Mouse (Mus musculus) cerebellum, adult (tissue): ENCODE data around the gene Tiam2.

Experiments used
- ATAC-seq: cut with Nextera tagmentation; 2 replicates; pipeline ENCODE4 v1.9.2; 2017; ENCODE audit warnings: mild to moderate bottlenecking, moderate library complexity, mixed read lengths; ENCODE audit not compliant: insufficient number of reproducible peaks, low FRiP score, low TSS enrichment

The Tiam2 gene

GRCm38 (mm10) chr17:3490216-3490895, 164.0 kb downstream of the Tiam2 start:
- no peak for ATAC-seq

GRCm38 (mm10) chr17:3491065-3491464, 164.7 kb downstream of the Tiam2 start:
- no peak for ATAC-seq

DNA sequence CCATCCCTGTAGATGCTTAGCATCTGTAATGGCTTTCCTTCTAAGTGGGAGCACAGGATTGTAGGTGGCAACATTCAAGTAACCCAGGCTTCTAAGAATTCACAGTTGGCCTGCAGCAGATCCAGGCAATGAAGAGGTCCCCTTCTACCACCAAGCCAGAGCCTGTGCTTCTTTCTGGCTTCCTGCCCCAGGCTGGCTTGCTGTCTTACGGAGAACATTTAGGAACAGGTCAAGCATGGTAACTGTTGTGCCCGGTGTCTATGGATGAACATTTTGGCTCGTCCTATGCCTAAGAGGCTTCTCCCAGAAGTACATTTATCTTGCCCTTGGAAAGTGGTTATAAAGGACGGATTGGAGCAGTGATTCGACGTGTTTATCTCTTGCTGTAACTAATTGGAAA, 165.3 kb downstream of the Tiam2 start:
- no peak for ATAC-seq

GRCm38 (mm10) chr17:3495576-3495975, 169.2 kb downstream of the Tiam2 start:
- no peak for ATAC-seq

GRCm38 (mm10) chr17:3496080-3496479, 169.7 kb downstream of the Tiam2 start:
- ATAC-seq: no peak

- no peak for ATAC-seq
Measured at GRCm38 (mm10) chr17:3498086-3498485, 171.7 kb downstream of the Tiam2 start.

DNA sequence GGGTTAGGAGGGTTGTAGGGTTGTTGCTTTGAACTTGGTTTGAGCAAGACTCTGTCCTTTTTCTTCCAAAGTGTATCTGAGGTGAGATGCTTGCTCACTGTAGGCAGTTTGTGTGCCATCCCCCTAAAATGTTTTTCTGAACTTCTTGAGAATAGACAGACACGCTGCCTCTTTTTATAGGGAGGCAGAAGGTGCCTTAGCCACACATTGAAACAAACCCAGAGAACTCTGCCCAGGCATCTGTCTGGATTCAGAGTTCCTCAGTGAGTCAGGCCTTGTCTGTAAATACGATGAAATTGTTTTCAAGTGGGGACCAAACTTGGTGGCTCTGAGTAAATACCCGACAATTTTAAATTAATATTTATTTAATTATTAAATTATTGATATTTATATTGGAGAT, 172.2 kb downstream of the Tiam2 start:
- ATAC-seq: no peak

GRCm38 (mm10) chr17:3499468-3499867, 173.1 kb downstream of the Tiam2 start:
- ATAC-seq: no peak

DNA sequence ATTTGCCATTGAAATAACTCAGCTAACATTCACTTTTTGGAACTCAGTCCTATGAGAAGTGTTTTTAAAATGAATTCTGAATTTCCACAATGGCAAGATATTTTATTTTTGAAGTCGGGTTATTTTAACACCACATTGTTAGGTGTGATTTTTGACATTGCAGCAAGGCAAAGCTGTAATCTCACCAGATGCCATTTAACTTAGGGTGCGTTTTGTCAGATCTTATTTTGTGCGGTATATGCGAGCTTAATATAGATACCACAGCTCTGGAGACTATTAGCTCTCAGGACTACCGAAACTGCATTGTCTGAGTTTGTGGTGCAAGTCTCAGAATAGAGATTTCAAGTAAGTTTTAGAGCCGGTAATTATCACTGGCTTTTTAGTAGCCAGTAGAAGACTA, 173.7 kb downstream of the Tiam2 start:
- no peak for ATAC-seq

DNA sequence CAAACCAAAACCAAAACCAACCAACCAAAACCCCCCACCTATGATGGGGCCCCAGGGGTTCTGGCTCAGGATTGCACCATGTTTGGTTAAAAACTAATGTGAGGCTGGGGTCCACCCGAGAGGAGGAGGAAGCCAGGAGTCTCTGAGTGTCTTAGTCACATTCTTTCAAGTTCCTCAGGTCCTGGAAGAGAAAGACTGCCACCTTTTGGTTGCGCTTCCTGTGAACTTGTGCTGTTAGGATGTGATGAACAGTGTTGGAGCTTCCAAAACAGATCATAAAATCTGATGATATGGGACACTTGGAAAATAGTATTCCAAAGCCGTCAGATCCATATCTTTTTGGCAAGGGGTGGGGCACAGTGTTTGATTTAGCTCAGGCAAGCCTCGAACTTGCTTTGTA, 174.6 kb downstream of the Tiam2 start:
- ATAC-seq: no peak

- no peak for ATAC-seq
Measured at GRCm38 (mm10) chr17:3505711-3506110, 179.3 kb downstream of the Tiam2 start.

- no peak for ATAC-seq
Measured at GRCm38 (mm10) chr17:3506508-3506907, 180.1 kb downstream of the Tiam2 start.

- peak; percentile 45; the same call in 1 of the 2 replicates for ATAC-seq
Measured at GRCm38 (mm10) chr17:3509841-3510240, 183.5 kb downstream of the Tiam2 start.

DNA sequence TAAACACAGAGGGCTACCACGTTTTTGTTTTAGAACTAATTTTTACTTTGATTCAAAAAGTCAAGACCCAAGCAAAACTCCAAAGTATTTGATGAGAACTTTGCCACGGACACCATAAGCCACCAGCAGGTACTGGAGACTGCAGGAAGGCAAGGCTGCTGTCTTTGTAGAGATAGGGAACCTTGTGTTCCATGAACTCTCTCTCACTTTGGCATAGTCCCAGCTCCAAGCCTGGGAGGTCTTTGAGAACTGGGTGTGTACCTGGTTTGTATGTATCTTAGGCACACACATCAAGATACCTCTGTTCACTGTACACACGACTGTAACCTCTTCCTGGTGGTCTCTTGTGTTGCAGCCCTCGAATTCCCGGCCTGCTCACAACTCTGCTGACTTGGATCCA, 187.9 kb downstream of the Tiam2 start:
- ATAC-seq: no peak

- no peak for ATAC-seq
Measured at GRCm38 (mm10) chr17:3515851-3516250, 189.5 kb downstream of the Tiam2 start.

- no peak for ATAC-seq
Measured at GRCm38 (mm10) chr17:3516406-3516805, 190.0 kb downstream of the Tiam2 start.

GRCm38 (mm10) chr17:3520344-3520743, 194.0 kb downstream of the Tiam2 start:
- ATAC-seq: no peak

DNA sequence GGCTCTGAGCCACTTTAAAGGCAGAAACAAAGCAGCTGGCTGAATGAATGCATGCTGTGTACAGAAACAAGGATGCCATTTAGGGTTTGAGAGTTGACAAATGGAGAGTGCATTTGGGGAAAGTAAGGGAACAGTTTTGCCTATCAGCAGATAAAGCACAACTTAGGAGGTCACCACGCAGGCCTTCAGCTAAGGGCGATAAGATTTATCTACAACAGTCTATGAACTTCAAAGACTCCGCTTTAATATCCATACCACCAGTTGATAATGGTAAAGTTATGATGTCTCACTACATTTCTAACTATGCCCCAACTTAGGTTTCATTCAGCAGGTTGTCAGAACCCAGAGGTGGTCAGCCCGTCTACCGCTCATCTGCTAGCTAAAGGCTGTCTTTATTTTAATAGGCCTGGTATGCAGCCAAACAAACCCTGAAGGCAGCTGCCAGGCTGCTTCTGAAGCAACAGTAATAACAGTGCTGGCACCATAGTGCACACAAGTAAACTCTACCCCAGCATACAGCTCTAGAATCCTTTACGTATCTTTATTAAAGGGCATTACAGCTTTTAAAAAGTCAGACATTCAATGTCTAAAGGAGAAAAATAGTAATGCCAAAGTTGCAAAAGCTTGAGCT, 201.6 kb downstream of the Tiam2 start:
- no peak for ATAC-seq

- no peak for ATAC-seq
Measured at GRCm38 (mm10) chr17:3529523-3529922, 203.2 kb downstream of the Tiam2 start.

DNA sequence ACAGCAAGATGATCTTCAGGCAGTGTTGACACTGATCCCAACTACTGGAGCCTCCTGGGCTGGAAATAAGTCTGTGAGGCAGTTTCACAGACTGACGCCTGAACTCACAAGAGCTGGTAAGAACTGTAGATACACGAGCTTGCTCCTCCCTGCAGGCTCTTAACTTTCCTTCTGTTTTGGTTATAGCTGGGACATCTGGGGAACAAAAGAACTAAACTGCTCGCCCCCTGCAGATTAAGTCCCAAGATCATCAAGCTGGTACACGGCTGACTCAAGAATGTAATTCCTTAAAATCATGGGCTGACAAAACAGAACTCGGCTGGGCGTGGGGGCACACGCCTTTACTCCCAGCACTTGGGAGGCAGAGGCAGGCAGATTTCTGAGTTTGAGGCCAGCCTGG, 204.2 kb downstream of the Tiam2 start:
- ATAC-seq: no peak

- ATAC-seq: no peak
Measured at GRCm38 (mm10) chr17:3531641-3532040, 205.3 kb downstream of the Tiam2 start.

GRCm38 (mm10) chr17:3532254-3532653, 205.9 kb downstream of the Tiam2 start, which contains the start of gene Cldn20:
Gene Cldn20, plus strand, starts transcription at chr17:3532554.
- no peak for ATAC-seq
